Mouse (Mus musculus) hindbrain, postnatal 0 days (tissue): ENCODE measurements at regions not wholly inside any gene's neighbourhood (a gene's known extent, or its start where the extent isn't known, plus 50 kb on each side); places are given as distances from the start of the nearest gene placed in this dataset.

Source experiments
- ATAC-seq: fragments of 200-750 bp; cut with Nextera tagmentation; 2 replicates; pipeline ENCODE4 v1.8.0; 2017; ENCODE audit warnings: mild to moderate bottlenecking, moderate TSS enrichment, moderate library complexity
- DNase-seq: peaks from one replicate; pipeline ENCODE4 v3.0.0-alpha.2; 2015; ENCODE audit warnings: low spot score
- H3K27ac ChIP-seq: fragments of 300-500 bp; sonication (generic); 2 replicates; pipeline ENCODE4 v1.5.1; 2014; ENCODE audit warnings: mild to moderate bottlenecking
- H3K27me3 ChIP-seq: fragments of 300-500 bp; sonication (generic); 2 replicates; pipeline ENCODE4 v1.6.1; 2014; ENCODE audit warnings: low read length, mixed read lengths; ENCODE audit not compliant: insufficient read depth
- H3K36me3 ChIP-seq: fragments of 300-500 bp; sonication (generic); 2 replicates; pipeline ENCODE4 v1.6.1; 2014; ENCODE audit warnings: low read length, mixed read lengths; ENCODE audit not compliant: insufficient read depth
- H3K4me1 ChIP-seq: fragments of 300-500 bp; sonication (generic); 2 replicates; pipeline ENCODE4 v1.6.1; 2014; ENCODE audit warnings: antibody characterized with exemption, low read length, mixed read lengths; ENCODE audit not compliant: insufficient read depth
- H3K4me2 ChIP-seq: fragments of 300-500 bp; sonication (generic); 2 replicates; pipeline ENCODE4 v1.6.1; 2014; ENCODE audit warnings: low read depth, mild to moderate bottlenecking, low read length, moderate library complexity, mixed read lengths
- H3K4me3 ChIP-seq: fragments of 300-500 bp; sonication (generic); 2 replicates; pipeline ENCODE4 v1.5.1; 2014; ENCODE audit warnings: low read length
- H3K9ac ChIP-seq: fragments of 300-500 bp; sonication (generic); replicated peaks from 2 replicates; pipeline ENCODE4 v1.6.1; 2014; ENCODE audit warnings: mild to moderate bottlenecking, low read length, moderate library complexity, mixed read lengths
- H3K9me3 ChIP-seq: fragments of 300-500 bp; sonication (generic); 2 replicates; pipeline ENCODE4 v1.6.1; 2016; ENCODE audit warnings: low read length, mixed read lengths
- CTCF ChIP-seq: IDR thresholded peaks from 2 replicates; pipeline ENCODE4 v1.5.1; 2016; ENCODE audit warnings: antibody characterized with exemption, control low read depth, low read depth
- WGBS: fragments of 180-500 bp; shearing (Covaris S2); extraction: QIAGEN DNeasy Blood & Tissue Kit; methylation state at CpG from one replicate; pipeline ENCODE4 v1.1.7; 2014; 5-methylcytosine and 5-hydroxymethylcytosine counted together

GRCm38 (mm10) chr12:15174411-15175041 is 642.2 kb downstream of the Trib2 start:
- Histone ChIP-seq H3K4me2 (no peak overlapping the region), H3K4me3 (no peak overlapping the region), H3K27me3 (no peaks in the 10 kb centered on the region), H3K36me3 (no peaks in the 10 kb centered on the region), H3K9ac (no peak overlapping the region), H3K4me1 (no peaks in the 10 kb centered on the region), H3K9me3 (no peaks in the 10 kb centered on the region), H3K27ac (no peak overlapping the region)
- WGBS = 38% methylated on average over 6 of the region's 6 CpGs
- DNase-seq (peak; percentile 26), ATAC-seq (0 out of 2 replicates have a peak, but pooled peaks have one; percentile 55)
- TF ChIP-seq CTCF = no peak

- H3K36me3 ChIP-seq = no peaks in the 10 kb centered on the region
- no peaks in the 10 kb centered on the region for H3K4me1 ChIP-seq
- H3K27ac ChIP-seq = no peak overlapping the region
- DNase-seq (no peak), ATAC-seq (no peak)
- H3K4me2 ChIP-seq = no peak overlapping the region
- WGBS = 86% methylated on average over 5 of the region's 5 CpGs
- no peak overlapping the region for H3K9ac ChIP-seq
- H3K4me3 ChIP-seq = no peak overlapping the region
- no peaks in the 10 kb centered on the region for H3K9me3 ChIP-seq
- no peaks in the 10 kb centered on the region for H3K27me3 ChIP-seq
- TF ChIP-seq CTCF = no peak
Measured at GRCm38 (mm10) chr12:15162605-15163004, 654.1 kb downstream of the Trib2 start.

- no peak for TF ChIP-seq CTCF
- no peak for ATAC-seq
Measured at GRCm38 (mm10) chr12:15161864-15162263, 654.9 kb downstream of the Trib2 start.

GRCm38 (mm10) chr12:15160478-15160998 is 656.2 kb downstream of the Trib2 start:
- Histone ChIP-seq H3K27ac (no peak overlapping the region), H3K4me3 (no peak overlapping the region), H3K36me3 (no peaks in the 10 kb centered on the region), H3K9me3 (no peaks in the 10 kb centered on the region), H3K4me2 (no peak overlapping the region), H3K9ac (no peak overlapping the region), H3K4me1 (no peaks in the 10 kb centered on the region), H3K27me3 (no peaks in the 10 kb centered on the region)
- TF ChIP-seq CTCF = no peak
- ATAC-seq (no peak), DNase-seq (no peak)
- 89% methylated on average over 2 of the region's 2 CpGs for WGBS

More at GRCm38 (mm10) chr12:15161864-15162263, 654.9 kb downstream of the Trib2 start:
- Histone ChIP-seq H3K4me3 (no peak overlapping the region), H3K9me3 (no peaks in the 10 kb centered on the region), H3K27me3 (no peaks in the 10 kb centered on the region), H3K4me2 (no peak overlapping the region), H3K4me1 (no peaks in the 10 kb centered on the region), H3K9ac (no peak overlapping the region), H3K27ac (no peak overlapping the region), H3K36me3 (no peaks in the 10 kb centered on the region)
- peak; percentile 5 for DNase-seq
- 49% methylated on average over 3 of the region's 3 CpGs for WGBS

- Histone ChIP-seq H3K9ac (no peak overlapping the region), H3K27me3 (no peaks in the 10 kb centered on the region), H3K36me3 (no peaks in the 10 kb centered on the region), H3K4me3 (no peak overlapping the region), H3K9me3 (no peaks in the 10 kb centered on the region), H3K4me1 (no peaks in the 10 kb centered on the region), H3K4me2 (no peak overlapping the region), H3K27ac (no peak overlapping the region)
- no peak for TF ChIP-seq CTCF
- 85% methylated on average over 2 of the region's 2 CpGs for WGBS
- DNase-seq (no peak), ATAC-seq (no peak)
Measured at GRCm38 (mm10) chr12:15146398-15146797, 670.3 kb downstream of the Trib2 start.

GRCm38 (mm10) chr12:15137039-15137438 is 679.7 kb downstream of the Trib2 start:
- peak; percentile 2 for DNase-seq
- WGBS = 35% methylated on average over 5 of the region's 5 CpGs
- ATAC-seq = no peak
- H3K9ac ChIP-seq = no peak overlapping the region
- H3K4me1 ChIP-seq = no peaks in the 10 kb centered on the region
- H3K9me3 ChIP-seq = no peaks in the 10 kb centered on the region
- no peak overlapping the region for H3K4me2 ChIP-seq
- no peaks in the 10 kb centered on the region for H3K27me3 ChIP-seq
- H3K4me3 ChIP-seq = no peak overlapping the region
- H3K27ac ChIP-seq = no peak overlapping the region
- TF ChIP-seq CTCF = no peak
- no peaks in the 10 kb centered on the region for H3K36me3 ChIP-seq

GRCm38 (mm10) chr12:15124179-15124578 is 692.5 kb downstream of the Trib2 start:
- ATAC-seq (no peak), DNase-seq (peak; percentile 46)
- H3K27ac ChIP-seq = no peak overlapping the region

More at GRCm38 (mm10) chr12:15124179-15124578, 692.5 kb downstream of the Trib2 start:
- H3K9me3 ChIP-seq = no peaks in the 10 kb centered on the region
- no peak for TF ChIP-seq CTCF
- WGBS = 40% methylated on average over 3 of the region's 3 CpGs
- no peak overlapping the region for H3K4me3 ChIP-seq
- no peaks in the 10 kb centered on the region for H3K4me1 ChIP-seq
- H3K27me3 ChIP-seq = no peaks in the 10 kb centered on the region
- no peak overlapping the region for H3K4me2 ChIP-seq
- no peak overlapping the region for H3K9ac ChIP-seq
- H3K36me3 ChIP-seq = no peaks in the 10 kb centered on the region
